Mouse (Mus musculus) liver, postnatal 0 days (tissue): ENCODE data around the gene Gm17349.

Source experiments
- CTCF ChIP-seq: sonication (generic); IDR thresholded peaks from 2 replicates; pipeline ENCODE4 v1.5.1; 2016; ENCODE audit warnings: antibody characterized with exemption, low read depth
- EP300 ChIP-seq: IDR thresholded peaks from 2 replicates; pipeline ENCODE4 v1.6.1; 2016; ENCODE audit warnings: antibody characterized with exemption, low read depth, mild to moderate bottlenecking

GRCm38 (mm10) chr15:99658437-99658836 is 46.9 kb downstream of the Gm17349 start:
- TF ChIP-seq CTCF (no peak), EP300 (no peak)
